Mouse (Mus musculus) embryonic fibroblast, embryonic 13.5 days (primary cell): ENCODE data around the gene Tspan12.

Experiments used
- CTCF ChIP-seq: IDR thresholded peaks from 2 replicates; pipeline ENCODE4 v1.5.1; 2011; ENCODE audit warnings: mild to moderate bottlenecking, control low read depth, low read length, moderate library complexity, borderline replicate concordance; ENCODE audit not compliant: insufficient read depth
- POLR2A ChIP-seq: IDR thresholded peaks from 2 replicates; pipeline ENCODE4 v1.6.1; 2011; ENCODE audit warnings: low read depth, mild to moderate bottlenecking, control low read depth, low read length, moderate library complexity

DNA sequence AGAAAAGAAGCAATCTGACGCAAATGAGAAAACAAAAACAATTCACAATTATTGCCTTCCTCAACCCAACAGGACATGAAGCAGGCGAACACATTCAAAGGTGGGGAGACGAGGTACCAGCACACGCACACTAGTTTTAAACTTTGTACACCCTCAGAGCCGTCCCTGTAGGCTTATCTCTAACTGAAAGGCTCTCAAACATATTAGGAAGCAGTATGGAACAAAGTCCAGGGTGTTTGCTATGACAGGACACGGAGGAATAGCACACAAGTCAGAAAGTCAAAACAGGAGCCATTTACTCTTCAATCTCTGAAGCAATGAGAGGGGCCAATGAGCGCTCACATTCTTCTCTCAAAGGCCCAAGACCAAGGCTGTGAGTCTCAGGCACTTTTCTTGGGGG, 24.3 kb downstream of the Tspan12 start:
- TF ChIP-seq CTCF (no peak), POLR2A (no peak)
